Mouse (Mus musculus): ENCODE measurements at regions not wholly inside any gene's neighbourhood (a gene's known extent, or its start where the extent isn't known, plus 50 kb on each side); places are given as distances from the start of the nearest gene placed in this dataset.

DNA sequence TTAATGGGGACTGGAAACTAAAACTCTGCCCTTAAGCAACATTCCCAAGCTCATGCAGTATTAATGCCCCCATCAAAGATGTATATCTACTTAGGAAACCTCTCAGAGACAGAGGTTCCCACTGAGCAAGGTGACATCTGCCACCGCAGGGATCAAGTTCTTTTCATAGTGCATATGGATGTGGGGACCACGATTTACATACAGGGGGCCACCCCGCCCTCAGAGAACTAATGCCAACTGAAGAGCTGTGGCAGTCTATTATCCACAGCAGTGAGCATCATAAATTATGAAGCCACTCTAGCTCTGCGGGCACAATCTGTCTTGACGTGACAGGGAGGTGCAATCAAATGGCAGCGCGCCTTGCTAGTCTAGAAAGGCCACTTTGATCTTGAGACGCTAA, 88.6 kb upstream of the Gm11983 start:
- TF ChIP-seq POLR2A (IDR thresholded peaks at IDR 0.05; ENCODE audit: borderline replicate concordance, insufficient read depth, low read length) (no peak), CTCF (IDR thresholded peaks at IDR 0.05; ENCODE audit: borderline replicate concordance, insufficient read depth, low read depth, low read length) (no peak)
